Mouse (Mus musculus) left cerebral cortex, adult 18-20 months (tissue): ENCODE measurements at regions not wholly inside any gene's neighbourhood (a gene's known extent, or its start where the extent isn't known, plus 50 kb on each side); places are given as distances from the start of the nearest gene placed in this dataset.
A peak's percentile ranks its signal among the peaks of the same experiment; 100 is the strongest.

ENCODE experiments used
- DNase-seq, 2 experiments: peaks; one replicate each; pipeline ENCODE4 v3.0.0; 2021 to 2022; ENCODE audit warnings: low spot score in 2 of 2, mixed read lengths in 1 of 2

DNA sequence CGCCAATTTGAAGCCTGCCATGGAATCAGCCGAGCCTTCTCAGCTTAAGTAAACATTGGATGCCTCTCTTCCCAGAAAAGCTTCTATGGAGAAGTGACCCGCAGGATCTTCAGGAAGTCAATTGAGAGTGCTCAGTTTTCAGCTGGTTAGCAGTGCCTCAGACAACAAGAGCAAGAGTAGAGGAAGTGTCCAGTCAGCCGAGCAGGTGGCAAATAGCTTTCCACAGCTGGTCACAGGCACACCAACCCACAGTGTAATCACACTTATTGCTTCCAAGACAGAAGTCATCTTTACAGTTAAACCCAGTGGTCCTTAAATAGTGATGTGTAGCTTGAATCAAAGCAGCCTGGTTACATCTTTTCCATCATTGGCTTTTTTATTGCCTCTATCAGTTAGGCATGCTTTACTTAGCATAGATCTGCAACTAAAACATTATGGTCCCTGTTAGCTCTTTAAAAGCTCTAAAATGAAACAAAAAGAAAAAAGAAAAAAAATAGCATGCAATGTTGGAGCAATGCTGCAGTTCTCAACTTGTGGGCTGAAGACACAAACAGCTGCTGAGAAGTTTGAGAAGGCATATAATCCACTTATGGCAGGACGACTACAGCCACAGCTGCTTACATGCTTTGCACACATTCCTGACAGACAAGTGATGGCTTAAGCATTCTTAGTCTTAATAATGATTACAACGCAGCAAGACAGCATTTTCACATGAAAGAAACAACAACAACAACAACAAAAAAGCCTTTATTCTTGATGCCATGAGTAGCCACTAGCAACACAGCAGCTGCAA lies 444.5 kb downstream of the Tmem135 start:
- DNase-seq, result no peak

DNA sequence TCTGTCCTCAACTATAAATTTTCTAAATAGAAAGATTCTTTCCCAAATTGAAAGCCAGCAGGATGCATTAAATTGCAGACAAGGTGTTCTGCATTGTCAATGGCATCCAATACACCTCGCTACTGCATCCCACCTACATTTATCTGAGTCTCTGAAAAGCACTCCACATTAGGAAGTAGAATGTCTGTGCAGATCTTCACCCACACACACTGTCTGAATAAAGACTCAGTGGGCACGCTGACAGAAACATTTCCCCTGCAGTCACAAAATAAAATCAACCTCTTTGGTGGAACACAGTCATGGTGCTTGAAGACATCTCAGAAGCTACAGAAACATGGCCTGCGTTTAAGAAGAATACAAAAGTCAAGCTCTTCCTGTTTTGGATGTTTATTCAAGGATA lies 449.0 kb downstream of the Tmem135 start:
- DNase-seq, result peak; percentile 6 to 23

DNA sequence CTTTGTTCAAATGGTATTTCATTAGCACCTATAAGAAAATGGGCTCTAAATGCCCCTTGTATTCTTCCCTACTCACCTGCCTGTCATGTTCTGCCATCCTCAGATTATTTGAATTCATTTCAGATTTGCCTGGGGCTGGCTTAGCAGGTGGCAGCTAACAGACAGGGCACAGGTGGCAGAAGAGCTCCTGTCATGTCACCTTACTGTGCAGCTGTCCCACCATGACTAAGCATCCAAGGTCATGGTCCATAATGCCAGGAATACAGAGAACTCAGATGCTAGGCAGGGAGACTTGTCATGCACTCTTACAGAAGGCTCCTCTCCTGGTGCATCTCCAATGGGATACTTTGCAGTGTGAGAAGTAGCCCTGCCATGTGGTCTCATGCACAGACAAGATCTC lies 458.7 kb downstream of the Tmem135 start:
- no peak for DNase-seq

DNA sequence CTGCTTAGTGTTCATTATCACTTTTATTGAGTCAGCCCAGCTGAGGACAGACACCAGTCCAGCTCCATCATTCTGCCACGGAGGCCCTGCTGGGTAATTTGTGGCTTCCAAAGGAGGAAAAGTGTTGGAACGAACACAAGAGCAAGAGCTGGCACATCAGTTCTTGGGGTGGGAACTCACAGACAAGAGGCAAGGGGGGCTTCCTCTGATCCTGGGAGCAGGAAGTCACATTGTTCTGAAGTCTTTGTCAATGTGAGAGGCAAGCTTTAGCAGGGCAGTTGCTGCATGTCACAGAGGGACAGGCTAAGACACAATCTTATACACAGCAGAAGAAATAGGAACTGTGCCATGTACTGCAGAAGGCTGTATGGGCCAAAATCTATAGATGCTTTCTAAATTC lies 459.1 kb downstream of the Tmem135 start:
- DNase-seq, result no peak

DNA sequence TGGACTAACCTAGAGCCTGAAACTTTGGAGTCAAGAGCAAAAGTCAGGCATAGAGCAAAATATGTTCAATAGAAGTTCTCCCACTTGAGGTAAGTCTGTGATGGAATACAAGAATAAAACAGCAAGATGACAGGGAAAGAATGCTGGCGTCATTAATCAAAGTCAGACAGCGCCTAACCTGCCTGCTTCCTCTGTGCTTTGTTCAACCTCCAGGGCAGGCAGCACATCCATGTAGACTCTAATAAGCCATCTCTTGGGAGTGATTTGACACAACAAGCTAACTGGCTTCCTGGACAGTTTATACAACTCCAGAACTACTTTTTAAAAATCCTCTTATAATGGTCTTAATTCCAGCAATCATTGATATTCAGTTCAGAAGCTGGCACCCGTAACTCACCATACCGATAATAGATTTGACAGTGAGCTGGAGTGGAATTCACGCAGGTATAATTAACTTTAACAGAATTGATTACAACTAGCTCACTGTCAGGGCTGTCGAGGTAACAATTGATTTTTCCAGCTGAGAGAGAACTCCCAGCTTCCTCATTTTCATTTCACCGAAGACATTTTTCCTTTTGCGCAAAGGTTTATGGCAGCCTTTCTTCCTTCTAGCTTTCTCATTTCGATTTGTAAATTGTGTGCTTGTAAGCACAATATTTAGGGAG lies 462.6 kb downstream of the Tmem135 start:
- DNase-seq, result no peak

DNA sequence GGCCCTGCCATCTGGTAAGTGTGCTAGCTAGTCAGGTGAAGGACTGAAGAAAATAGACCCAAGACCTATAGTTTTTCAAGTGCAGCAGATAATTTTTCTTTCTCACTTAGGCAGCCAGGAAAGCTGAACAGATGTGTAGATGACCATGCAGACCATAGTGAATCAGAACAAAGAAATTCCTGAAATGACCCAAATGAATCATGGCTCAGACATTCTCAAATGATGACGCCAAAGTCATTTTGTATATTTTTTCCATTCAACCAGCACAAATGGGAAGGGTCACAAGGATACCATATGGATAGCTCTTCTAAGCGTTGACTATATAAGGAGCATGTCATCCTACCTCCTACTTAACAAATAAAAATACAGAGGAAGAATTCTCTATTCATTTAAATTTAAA lies 463.8 kb downstream of the Tmem135 start:
- DNase-seq, result no peak

DNA sequence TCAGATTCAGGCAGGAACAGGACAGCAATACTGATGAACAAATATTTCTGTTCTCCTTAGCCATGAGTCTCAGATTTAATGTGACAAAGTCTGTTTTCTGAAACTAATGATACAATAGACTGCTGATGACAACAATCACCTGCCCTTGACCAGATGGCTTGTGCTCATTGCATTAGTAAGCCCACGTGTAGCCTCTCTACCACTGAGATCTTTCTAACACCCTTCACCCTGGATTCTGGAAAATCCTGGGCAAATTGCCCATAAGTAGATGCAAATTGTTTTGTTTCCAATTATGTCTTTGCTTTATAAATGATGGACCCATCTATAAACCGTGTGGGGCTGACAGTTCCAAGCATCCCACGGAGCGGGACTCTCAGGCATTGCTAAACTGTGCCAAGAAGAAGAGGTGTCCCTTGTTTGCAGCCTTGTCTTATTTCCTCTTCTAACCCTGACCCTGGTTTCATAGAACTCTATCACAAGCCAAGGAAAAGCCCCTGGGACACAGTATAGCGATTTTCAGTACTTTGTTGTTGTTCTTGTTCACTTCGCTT lies 475.7 kb downstream of the Tmem135 start:
- no peak for DNase-seq
